Mouse (Mus musculus): Measurements from ENCODE around the gene Vmn2r12. TPM values are rescaled to one million over a fixed set of nuclear protein-coding genes. Genes with fewer than 3 reads are reported as not detected.
"Not testable (repeated sequence)": the region's sequence is repeated elsewhere in the genome, so short reads cannot be mapped to it uniquely, and the experiment has no call there.

The Vmn2r12 gene
- not detected in 2 replicates for polyA plus RNA-seq (2015; fragmentation: Nextera tagmentation; extraction: Ambion mirVana)

DNA sequence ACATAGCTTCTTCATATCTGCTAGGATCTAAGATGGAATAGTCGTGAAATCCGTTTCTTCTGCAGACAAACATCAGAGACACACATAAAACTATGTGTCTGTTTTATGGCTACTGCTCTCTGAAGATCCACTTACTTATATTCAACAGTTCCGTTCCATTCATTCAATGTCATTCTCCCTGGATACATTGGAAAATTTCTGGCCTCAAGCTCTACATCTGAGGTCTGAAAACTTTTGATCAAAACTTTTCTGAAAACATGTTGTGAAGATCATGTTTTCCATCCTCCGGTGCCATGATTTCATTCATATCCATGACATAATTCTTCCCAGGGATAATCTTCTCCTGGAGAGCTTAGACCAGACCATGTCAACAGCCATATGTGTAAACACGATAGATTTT lies at the start of gene Vmn2r12:
Vmn2r12 (minus strand) TSS at position 101 of the 400 bp plus-strand sequence.
- ATAC-seq (ENCODE audit: low FRiP score); H3K9ac ChIP-seq (replicated peaks); H3K4me3 ChIP-seq (replicated peaks); H3K27me3 ChIP-seq (replicated peaks); H3K27ac ChIP-seq (replicated peaks); H3K4me2 ChIP-seq; H3K36me3 ChIP-seq; H3K9me3 ChIP-seq (replicated peaks); H3K4me1 ChIP-seq: not testable (repeated sequence)
- WGBS = 88% methylated on average over 5 of the region's 5 CpGs

DNA sequence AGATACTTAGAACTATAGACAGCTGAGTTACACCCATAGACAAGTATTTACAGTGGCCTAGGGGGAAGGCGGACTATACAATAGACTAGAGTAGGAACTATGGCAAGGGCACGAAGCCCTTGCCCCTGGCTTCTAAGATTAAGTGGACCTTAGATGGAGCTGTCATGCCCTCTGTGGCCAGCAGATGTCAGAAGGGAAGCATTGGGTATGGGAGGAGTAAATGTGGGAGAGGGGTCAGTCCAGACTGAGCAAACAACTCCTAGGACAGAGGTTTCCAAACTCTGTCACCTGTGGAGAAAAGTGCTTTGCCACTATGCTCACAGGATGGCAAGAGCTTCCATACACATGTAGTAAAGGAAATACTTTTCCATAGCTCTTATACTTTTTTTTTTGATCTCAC lies 41.8 kb upstream of the Vmn2r12 start:
- H3K4me1 ChIP-seq = no peaks in the 10 kb centered on the region
- no peak for ATAC-seq (ENCODE audit: low FRiP score)
- no peak overlapping the region for H3K27ac ChIP-seq (replicated peaks)
- H3K9me3 ChIP-seq (replicated peaks) = peaks cover 18% of the 10 kb centered on the region; the same call in 1 of the 2 replicates
- no peaks in the 10 kb centered on the region for H3K36me3 ChIP-seq
- no peaks in the 10 kb centered on the region for H3K27me3 ChIP-seq (replicated peaks)
- H3K9ac ChIP-seq (replicated peaks) = no peak overlapping the region
- 75% methylated on average over 2 of the region's 2 CpGs for WGBS
- no peak overlapping the region for H3K4me3 ChIP-seq (replicated peaks)
- no peak overlapping the region for H3K4me2 ChIP-seq

DNA sequence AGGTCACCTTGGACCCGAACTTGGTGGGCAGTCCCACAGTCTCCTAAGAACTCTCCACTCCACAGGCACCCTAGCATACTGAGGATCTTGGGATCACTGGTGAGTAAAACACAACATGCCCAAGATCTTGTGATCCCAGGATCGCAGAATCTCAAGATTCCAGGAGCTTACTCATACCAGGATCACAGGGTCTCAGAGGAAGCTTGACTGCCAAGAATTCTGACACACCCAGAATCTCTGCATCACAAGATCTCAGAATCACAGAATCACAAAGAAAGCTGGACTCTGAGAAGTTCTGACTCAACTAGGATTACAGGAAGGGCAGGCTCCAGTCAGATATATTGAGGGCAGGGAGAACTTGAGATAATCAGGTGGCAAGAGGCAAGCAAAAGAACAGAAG lies 39.0 kb upstream of the Vmn2r12 start:
- ATAC-seq (ENCODE audit: low FRiP score) = no peak
- WGBS = 82% methylated on average over 2 of the region's 2 CpGs
- H3K9ac ChIP-seq (replicated peaks) = no peak overlapping the region
- no peaks in the 10 kb centered on the region for H3K4me1 ChIP-seq
- H3K9me3 ChIP-seq (replicated peaks) = peaks cover 18% of the 10 kb centered on the region; the same call in 1 of the 2 replicates
- H3K4me2 ChIP-seq = no peak overlapping the region
- H3K4me3 ChIP-seq (replicated peaks) = no peak overlapping the region
- no peaks in the 10 kb centered on the region for H3K27me3 ChIP-seq (replicated peaks)
- H3K36me3 ChIP-seq = no peaks in the 10 kb centered on the region
- H3K27ac ChIP-seq (replicated peaks) = no peak overlapping the region

DNA sequence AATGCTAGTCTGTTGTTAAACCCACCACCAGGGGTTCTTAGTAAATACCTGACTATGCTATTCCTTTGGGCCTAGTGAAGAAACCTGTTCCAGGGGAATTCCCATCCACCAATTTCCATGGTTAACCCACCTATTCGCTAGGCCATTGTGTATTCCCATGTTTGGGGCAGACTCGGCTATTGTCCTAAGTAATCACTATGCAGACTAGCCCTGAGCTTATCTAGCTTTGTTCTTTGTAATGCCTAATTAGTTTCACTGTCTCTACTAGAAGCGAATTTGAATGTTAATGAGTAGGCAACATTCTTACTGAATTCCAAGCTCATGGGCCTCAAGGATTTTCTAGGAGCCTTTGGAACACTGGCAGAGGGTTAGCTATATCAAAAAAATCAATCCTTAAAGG lies 1.3 kb downstream of the Vmn2r12 start:
- not testable (repeated sequence) for H3K9ac ChIP-seq (replicated peaks); H3K4me3 ChIP-seq (replicated peaks); ATAC-seq (ENCODE audit: low FRiP score); H3K27ac ChIP-seq (replicated peaks); H3K4me1 ChIP-seq; H3K36me3 ChIP-seq; H3K4me2 ChIP-seq; H3K9me3 ChIP-seq (replicated peaks); H3K27me3 ChIP-seq (replicated peaks)
- 83% methylated on average over 3 of the region's 3 CpGs for WGBS

DNA sequence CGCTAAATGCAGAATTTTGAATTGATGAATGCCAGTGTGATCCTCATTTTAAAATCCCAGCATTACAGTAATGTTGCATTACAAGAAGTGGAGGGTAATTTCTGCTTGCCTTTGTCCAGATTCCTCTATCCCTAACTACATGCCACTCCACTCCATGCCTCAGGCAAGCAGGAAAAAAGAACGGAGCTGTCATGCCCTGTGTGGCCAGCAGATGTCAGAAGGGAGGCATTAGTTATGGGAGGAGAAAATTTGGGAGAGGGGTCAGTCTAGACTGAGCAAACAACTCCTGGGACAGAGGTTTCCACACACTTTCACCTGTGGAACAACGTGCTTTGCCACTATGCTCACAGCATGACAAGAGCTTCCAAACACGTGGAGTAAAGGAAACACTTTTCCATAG lies 25.7 kb downstream of the Vmn2r12 start:
- not testable (repeated sequence) for H3K4me1 ChIP-seq; H3K27ac ChIP-seq (replicated peaks); H3K27me3 ChIP-seq (replicated peaks); H3K9me3 ChIP-seq (replicated peaks); H3K36me3 ChIP-seq; H3K4me3 ChIP-seq (replicated peaks); H3K4me2 ChIP-seq; ATAC-seq (ENCODE audit: low FRiP score); H3K9ac ChIP-seq (replicated peaks)
- WGBS = 55% methylated on average over 4 of the region's 4 CpGs

DNA sequence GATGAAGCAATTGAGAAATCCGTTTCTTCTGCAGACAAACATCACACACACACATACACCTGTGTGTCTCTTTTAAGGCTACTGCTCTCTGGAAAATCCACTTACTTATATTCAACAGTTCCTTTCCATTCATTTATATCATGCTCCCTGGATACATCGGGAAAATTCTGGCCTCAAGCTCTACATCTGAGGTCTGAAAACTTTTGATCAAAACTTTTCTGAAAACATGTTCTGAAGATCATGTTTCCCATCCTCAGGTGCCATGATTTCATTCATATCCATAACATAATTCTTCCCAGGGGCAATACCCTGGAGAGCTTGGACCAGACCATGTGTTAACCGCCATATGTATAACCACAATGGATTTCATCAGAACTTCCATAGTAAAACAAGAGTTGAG lies 38.3 kb downstream of the Vmn2r12 start, which contains the start of gene Vmn2r11:
Vmn2r11 (minus strand) TSS at position 101 of the 400 bp plus-strand sequence.
- not testable (repeated sequence) for H3K9ac ChIP-seq (replicated peaks); H3K27ac ChIP-seq (replicated peaks); H3K27me3 ChIP-seq (replicated peaks); H3K4me3 ChIP-seq (replicated peaks); H3K36me3 ChIP-seq; H3K4me1 ChIP-seq; H3K4me2 ChIP-seq; ATAC-seq (ENCODE audit: low FRiP score)
- 93% methylated on average over 3 of the region's 3 CpGs for WGBS
- H3K9me3 ChIP-seq (replicated peaks) = peaks cover 12% of the 10 kb centered on the region

DNA sequence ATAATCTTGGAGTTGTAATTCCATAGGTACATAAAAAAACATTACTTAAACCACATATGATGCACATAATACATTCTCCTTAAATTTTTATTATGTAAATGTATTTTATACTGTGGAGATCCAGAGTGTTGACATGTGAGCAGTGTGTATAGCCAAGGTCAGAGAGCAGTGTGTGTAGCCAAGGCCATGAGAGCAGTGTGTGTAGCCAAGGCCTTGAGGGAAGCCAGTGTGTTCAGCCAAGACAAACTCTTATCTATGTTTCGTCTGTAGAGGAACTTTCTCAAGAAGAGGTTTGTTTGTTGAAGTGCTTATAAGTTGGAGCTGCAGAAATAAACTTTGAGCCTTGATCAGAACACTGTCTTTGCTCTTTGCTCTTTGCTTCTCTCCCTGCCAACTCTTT lies 42.5 kb downstream of the Vmn2r12 start:
- WGBS = 100% methylated on average over 1 of the region's 1 CpGs

More for the DNA sequence above, 42.5 kb downstream of the Vmn2r12 start:
- Histone ChIP-seq H3K27ac (replicated peaks) (no peak overlapping the region), H3K9me3 (replicated peaks) (peaks cover 8% of the 10 kb centered on the region), H3K9ac (replicated peaks) (no peak overlapping the region), H3K27me3 (replicated peaks) (no peaks in the 10 kb centered on the region), H3K4me2 (no peak overlapping the region), H3K36me3 (no peaks in the 10 kb centered on the region), H3K4me3 (replicated peaks) (no peak overlapping the region), H3K4me1 (no peaks in the 10 kb centered on the region)
- ATAC-seq (ENCODE audit: low FRiP score) = no peak

Other genes with a start within 250 kb of the Vmn2r12 start
- gene Vmn2r9, start 245.3 kb downstream of the Vmn2r12 start, polyA plus RNA-seq (2015; fragmentation: Nextera tagmentation; extraction: Ambion mirVana) = not detected in 2 replicates
- not detected in 2 replicates for gene Vmn2r10, start 91.4 kb downstream of the Vmn2r12 start, polyA plus RNA-seq (2015; fragmentation: Nextera tagmentation; extraction: Ambion mirVana)
- gene Vmn2r11, start 38.4 kb downstream of the Vmn2r12 start, polyA plus RNA-seq (2015; fragmentation: Nextera tagmentation; extraction: Ambion mirVana) = not detected in 2 replicates
- gene Vmn2r13, start 94.2 kb upstream of the Vmn2r12 start, polyA plus RNA-seq (2015; fragmentation: Nextera tagmentation; extraction: Ambion mirVana) = not detected in 2 replicates
- not detected in 2 replicates for gene Vmn2r14, start 126.8 kb upstream of the Vmn2r12 start, polyA plus RNA-seq (2015; fragmentation: Nextera tagmentation; extraction: Ambion mirVana)
- gene Vmn2r15, start 199.7 kb upstream of the Vmn2r12 start, polyA plus RNA-seq (2015; fragmentation: Nextera tagmentation; extraction: Ambion mirVana) = not detected in 2 replicates
- gene Vmn2r16, start 232.2 kb upstream of the Vmn2r12 start, polyA plus RNA-seq (2015; fragmentation: Nextera tagmentation; extraction: Ambion mirVana) = not detected in 2 replicates